Comparison of ENCODE assay signal across 8 mouse cellular contexts in the genomic region with DNA sequence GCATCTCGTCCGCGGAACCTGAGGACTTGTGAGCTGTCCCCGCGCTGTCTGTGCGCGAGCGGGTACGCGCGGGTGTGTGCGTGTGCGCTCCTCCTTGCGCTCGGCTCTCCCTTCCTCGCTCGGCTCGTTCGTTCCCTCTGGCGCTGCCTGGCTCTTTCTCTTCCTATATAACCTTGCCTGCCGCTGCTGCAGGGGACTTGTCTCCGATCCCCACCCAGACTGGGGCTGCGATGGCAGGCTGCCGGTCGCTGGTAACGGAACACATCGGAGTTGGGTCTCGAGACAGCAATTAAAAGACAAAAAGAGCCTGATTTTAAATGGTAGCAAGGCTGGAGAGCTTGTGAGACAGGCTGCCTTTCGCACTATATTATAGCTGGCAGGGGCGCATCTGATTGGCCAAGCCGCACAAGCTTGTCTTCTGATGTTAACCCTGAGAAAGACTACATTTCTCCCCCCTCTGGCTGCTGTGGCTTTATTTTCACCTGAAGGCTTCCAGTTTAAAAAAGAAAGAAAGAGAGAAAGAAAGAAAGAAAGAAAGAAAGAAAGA. TPM values are rescaled to one million over a fixed set of nuclear protein-coding genes. Genes with fewer than 3 reads are reported as not detected.
DNase-seq lines count a peak whose midpoint lies in the region; ATAC-seq lines count a peak whose summit lies in the region.

A gene (minus strand): TSS at position 497 of the 547 bp plus-strand sequence.

- no peaks in the 10 kb centered on the region for H3K36me3 ChIP-seq in liver, embryonic 11.5 days (ENCODE audit: control insufficient read depth, insufficient read depth, low read length)
- H3K36me3 ChIP-seq in midbrain, embryonic 11.5 days (ENCODE audit: control insufficient read depth, insufficient read depth, low read length): no peaks in the 10 kb centered on the region

- WGBS in liver, embryonic 11.5 days: 3% methylated on average over 31 of the region's 31 CpGs
- WGBS in midbrain, embryonic 11.5 days: 1% methylated on average over 31 of the region's 31 CpGs

- peaks cover 79% of the 10 kb centered on the region for H3K27me3 ChIP-seq in liver, embryonic 11.5 days (replicated peaks; ENCODE audit: control insufficient read depth, insufficient read depth, low read length)
- peaks cover 76% of the 10 kb centered on the region for H3K27me3 ChIP-seq in midbrain, embryonic 11.5 days (ENCODE audit: control insufficient read depth, insufficient read depth, low read length)

- no peaks in the 10 kb centered on the region for H3K4me1 ChIP-seq in liver, embryonic 11.5 days (replicated peaks; ENCODE audit: control insufficient read depth, insufficient read depth, low read length)
- peaks cover 20% of the 10 kb centered on the region for H3K4me1 ChIP-seq in midbrain, embryonic 11.5 days (ENCODE audit: control insufficient read depth, insufficient read depth, low read length)

- no peak for DNase-seq in liver, embryonic 11.5 days (ENCODE audit: low spot score)
- no peak for DNase-seq in liver
- DNase-seq in brain, adult 2 months (ENCODE audit: low read depth, low spot score): peak; percentile 79
- peak; percentile 41 to 57 for DNase-seq in frontal cortex, postnatal 25 days (ENCODE audit: low spot score in 2 of 2)
- peak; percentile 95 for DNase-seq in midbrain, embryonic 11.5 days (ENCODE audit: low spot score, missing footprints)
- DNase-seq in spleen, postnatal 14 days (ENCODE audit: low spot score in 2 of 2): no peak
- no peak for DNase-seq in cerebellum, adult 9-10 months

- peak within 1 kb of the TSS; percentile 31 for H3K4me2 ChIP-seq in liver, embryonic 11.5 days
- peak within 1 kb of the TSS; percentile 81 for H3K4me2 ChIP-seq in midbrain, embryonic 11.5 days

- no peak for ATAC-seq in liver, embryonic 11.5 days (replicated peaks; ENCODE audit: low FRiP score)
- ATAC-seq in midbrain, embryonic 11.5 days (ENCODE audit: low FRiP score): peak; percentile 22; the same call in 1 of the 2 replicates
- ATAC-seq in erythroblast, adult 5-6 weeks (replicated peaks; ENCODE audit: low FRiP score, poor library complexity, severe bottlenecking): no peak

- H3K4me3 ChIP-seq in liver, embryonic 11.5 days (ENCODE audit: low read depth, low read length): peak within 1 kb of the TSS; percentile 26
- peak within 1 kb of the TSS; percentile 51 for H3K4me3 ChIP-seq in midbrain, embryonic 11.5 days (ENCODE audit: low read depth, low read length)

- H3K9me3 ChIP-seq in liver, embryonic 11.5 days (ENCODE audit: control insufficient read depth, low read length): no peaks in the 10 kb centered on the region
- no peaks in the 10 kb centered on the region for H3K9me3 ChIP-seq in midbrain, embryonic 11.5 days (ENCODE audit: control insufficient read depth, low read length)

- no peak within 1 kb of the TSS for H3K27ac ChIP-seq in liver, embryonic 11.5 days (ENCODE audit: low read depth, low read length)
- peak within 1 kb of the TSS; percentile 61 for H3K27ac ChIP-seq in midbrain, embryonic 11.5 days (ENCODE audit: low read depth, low read length)

- no peak within 1 kb of the TSS for H3K9ac ChIP-seq in liver, embryonic 11.5 days (ENCODE audit: low read depth, low read length)
- peak within 1 kb of the TSS; percentile 67 for H3K9ac ChIP-seq in midbrain, embryonic 11.5 days (ENCODE audit: low read length)

RNA-seq across cellular contexts. Expression of the gene that starts here (rescaled TPM):
- 0.14 and 0.21 TPM in 2 replicates for polyA plus RNA-seq in liver, embryonic 11.5 days (2014; fragmentation: Nextera tagmentation; extraction: Ambion mirVana)
- 4.9 and 6.8 TPM in 2 replicates for polyA plus RNA-seq in midbrain, embryonic 11.5 days (2014; fragmentation: Nextera tagmentation; extraction: Ambion mirVana)
- total RNA-seq in erythroblast, adult 5-6 weeks (2015; ENCODE audit: low replicate concordance): not detected in 2 replicates
- total RNA-seq in erythroblast, adult 5-6 weeks (2017; ENCODE audit: low replicate concordance): not detected in 2 replicates

Comparison
In these comparisons a context has a peak if more than half of its experiments do, and no peak if none do; other contexts are left out.
1. DNase-seq: peak in brain, adult 2 months (single experiment), frontal cortex, postnatal 25 days (2 of 2) and midbrain, embryonic 11.5 days (single experiment); none in liver, embryonic 11.5 days (single experiment), liver (single experiment), spleen, postnatal 14 days (0 of 2) and cerebellum, adult 9-10 months (single experiment).